Comparison of ENCODE assay signal across 11 mouse cellular contexts in genomic region chr4:97780666-97781435, GRCm38 (mm10). TPM values are rescaled to one million over a fixed set of nuclear protein-coding genes. Genes with fewer than 3 reads are reported as not detected.
DNase-seq lines count a peak whose midpoint lies in the region; ATAC-seq and TF ChIP-seq lines count a peak whose summit lies in the region.
"Had no signal": no experiment of that assay in that cellular context is flagged by ENCODE, and none has a peak within 500 bp of the region (broad histone marks: within the 10 kb centered on the region; RNA-seq: fewer than 3 reads in every experiment).

No protein-coding gene starts in this region.

- peaks cover 2% of the 10 kb centered on the region; the same call in 1 of the 2 replicates for H3K4me1 ChIP-seq in heart, postnatal 0 days (ENCODE audit: control insufficient read depth, insufficient read depth)
- H3K4me1 ChIP-seq in forebrain, embryonic 13.5 days, result peaks cover 48% of the 10 kb centered on the region
- peaks cover 11% of the 10 kb centered on the region; the same call in 1 of the 2 replicates for H3K4me1 ChIP-seq in midbrain, embryonic 15.5 days

- WGBS in heart, postnatal 0 days, result 65% methylated on average over 7 of the region's 7 CpGs
- 63% methylated on average over 7 of the region's 7 CpGs for WGBS in forebrain, embryonic 13.5 days
- 71% methylated on average over 7 of the region's 7 CpGs for WGBS in midbrain, embryonic 15.5 days

- peaks cover 28% of the 10 kb centered on the region for H3K36me3 ChIP-seq in heart, postnatal 0 days (replicated peaks; ENCODE audit: control insufficient read depth, insufficient read depth, low read length)
- peaks cover 28% of the 10 kb centered on the region for H3K36me3 ChIP-seq in forebrain, embryonic 13.5 days (ENCODE audit: poor library complexity, severe bottlenecking)
- H3K36me3 ChIP-seq in midbrain, embryonic 15.5 days (replicated peaks), result no peaks in the 10 kb centered on the region

- peak overlapping the region; percentile 98 for H3K4me3 ChIP-seq in heart, postnatal 0 days (ENCODE audit: low read depth, low read length)
- peak overlapping the region; percentile 96 for H3K4me3 ChIP-seq in forebrain, embryonic 13.5 days
- H3K4me3 ChIP-seq in midbrain, embryonic 15.5 days, result peak overlapping the region; percentile 12

- H3K27me3 ChIP-seq in heart, postnatal 0 days (ENCODE audit: control insufficient read depth, insufficient read depth, low read length), result no peaks in the 10 kb centered on the region
- H3K27me3 ChIP-seq in forebrain, embryonic 13.5 days, result 0 out of 2 replicates have a peak, but pooled peaks cover 3% of the 10 kb centered on the region
- peaks cover 10% of the 10 kb centered on the region for H3K27me3 ChIP-seq in midbrain, embryonic 15.5 days (replicated peaks)

- H3K9ac ChIP-seq in heart, postnatal 0 days (replicated peaks; ENCODE audit: low read depth, low read length), result no peak overlapping the region
- H3K9ac ChIP-seq in forebrain, embryonic 13.5 days, result peak overlapping the region; percentile 66
- no peak overlapping the region for H3K9ac ChIP-seq in midbrain, embryonic 15.5 days
- H3K9ac ChIP-seq: liver, embryonic 14.5 days had no signal

- no peak for ATAC-seq in heart, postnatal 0 days (ENCODE audit: insufficient read depth, low read depth)
- ATAC-seq in forebrain, embryonic 13.5 days, result no peak
- ATAC-seq in midbrain, embryonic 15.5 days (replicated peaks), result no peak

- no peaks in the 10 kb centered on the region for H3K9me3 ChIP-seq in heart, postnatal 0 days (replicated peaks; ENCODE audit: control insufficient read depth, low read length)
- no peaks in the 10 kb centered on the region for H3K9me3 ChIP-seq in forebrain, embryonic 13.5 days (replicated peaks)
- H3K9me3 ChIP-seq in midbrain, embryonic 15.5 days, result no peaks in the 10 kb centered on the region

- TF ChIP-seq CTCF in heart, postnatal 0 days (IDR thresholded peaks at IDR 0.05; ENCODE audit: low read depth), result no peak

- no peak for DNase-seq in heart, postnatal 0 days (ENCODE audit: low spot score)
- no peak for DNase-seq in heart, adult 18-20 months
- DNase-seq in NIH3T3 (ENCODE audit: low read depth), result peak; percentile 59
- DNase-seq in urinary bladder, postnatal 10 days (ENCODE audit: low spot score), result no peak
- no peak for DNase-seq in right cerebral cortex, postnatal 36 days (ENCODE audit: low spot score in 2 of 2)
- DNase-seq: layer of hippocampus, adult 9-11 months; thymus, adult 2 months had no signal

- peak overlapping the region; percentile 74 for H3K4me2 ChIP-seq in heart, postnatal 0 days (ENCODE audit: low read depth, low read length)
- peak overlapping the region; percentile 82 for H3K4me2 ChIP-seq in forebrain, embryonic 13.5 days
- peak overlapping the region; percentile 27 for H3K4me2 ChIP-seq in midbrain, embryonic 15.5 days

- TF ChIP-seq EP300 in heart, postnatal 0 days (IDR thresholded peaks at IDR 0.05; ENCODE audit: low read depth), result no peak

- peak overlapping the region; percentile 4 for H3K27ac ChIP-seq in heart, postnatal 0 days (ENCODE audit: low read depth)
- H3K27ac ChIP-seq in forebrain, embryonic 13.5 days, result peak overlapping the region; percentile 98; the same call in 1 of the 2 replicates
- no peak overlapping the region for H3K27ac ChIP-seq in midbrain, embryonic 15.5 days
- H3K27ac ChIP-seq: liver, embryonic 14.5 days had no signal

RNA-seq across cellular contexts. Expression of gene E130114P18Rik, which starts 3.0 kb away (rescaled TPM):
- not detected in 2 replicates for total RNA-seq in heart, postnatal 0 days (2014; rRNA removed; ENCODE audit: low replicate concordance)
- polyA plus RNA-seq in heart, postnatal 0 days (2015; fragmentation: Nextera tagmentation; extraction: Ambion mirVana), result 0.45 and 0.52 TPM in 2 replicates
- total RNA-seq in heart, adult 18-20 months (2021), result not detected
- polyA plus RNA-seq in forebrain, embryonic 13.5 days (2015; fragmentation: Nextera tagmentation; extraction: Ambion mirVana), result 64.7 and 71.1 TPM in 2 replicates
- polyA plus RNA-seq in midbrain, embryonic 15.5 days (2015; fragmentation: Nextera tagmentation; extraction: Ambion mirVana), result 12.7 and 13.7 TPM in 2 replicates
- total RNA-seq: monocyte, adult 5-6 weeks had no signal
- polyA plus RNA-seq: liver, embryonic 14.5 days had no signal

RNA-seq across cellular contexts. Expression of gene Nfia, which starts 8.3 kb away (rescaled TPM):
- total RNA-seq in heart, postnatal 0 days (2014; rRNA removed; ENCODE audit: low replicate concordance), result 76.5 and 114 TPM in 2 replicates
- polyA plus RNA-seq in heart, postnatal 0 days (2015; fragmentation: Nextera tagmentation; extraction: Ambion mirVana), result 53.2 and 53.8 TPM in 2 replicates
- 100 to 1,000 TPM; 115 to 127 TPM for total RNA-seq in heart, adult 18-20 months (2021)
- 93.7 and 121 TPM in 2 replicates for polyA plus RNA-seq in forebrain, embryonic 13.5 days (2015; fragmentation: Nextera tagmentation; extraction: Ambion mirVana)
- polyA plus RNA-seq in midbrain, embryonic 15.5 days (2015; fragmentation: Nextera tagmentation; extraction: Ambion mirVana), result 26.5 and 27.8 TPM in 2 replicates

Comparison
In these comparisons a context has a peak if more than half of its experiments do, and no peak if none do; other contexts are left out.
1. H3K4me2 ChIP-seq: peak in every context shown above with its lines; median percentile 82 in forebrain, embryonic 13.5 days; 74 in heart, postnatal 0 days; 27 in midbrain, embryonic 15.5 days.
2. H3K4me3 ChIP-seq: peak in every context shown above with its lines; median percentile 98 in heart, postnatal 0 days; 96 in forebrain, embryonic 13.5 days; 12 in midbrain, embryonic 15.5 days.